Mouse (Mus musculus): ENCODE measurements at regions not wholly inside any gene's neighbourhood (a gene's known extent, or its start where the extent isn't known, plus 50 kb on each side); places are given as distances from the start of the nearest gene placed in this dataset.

DNA sequence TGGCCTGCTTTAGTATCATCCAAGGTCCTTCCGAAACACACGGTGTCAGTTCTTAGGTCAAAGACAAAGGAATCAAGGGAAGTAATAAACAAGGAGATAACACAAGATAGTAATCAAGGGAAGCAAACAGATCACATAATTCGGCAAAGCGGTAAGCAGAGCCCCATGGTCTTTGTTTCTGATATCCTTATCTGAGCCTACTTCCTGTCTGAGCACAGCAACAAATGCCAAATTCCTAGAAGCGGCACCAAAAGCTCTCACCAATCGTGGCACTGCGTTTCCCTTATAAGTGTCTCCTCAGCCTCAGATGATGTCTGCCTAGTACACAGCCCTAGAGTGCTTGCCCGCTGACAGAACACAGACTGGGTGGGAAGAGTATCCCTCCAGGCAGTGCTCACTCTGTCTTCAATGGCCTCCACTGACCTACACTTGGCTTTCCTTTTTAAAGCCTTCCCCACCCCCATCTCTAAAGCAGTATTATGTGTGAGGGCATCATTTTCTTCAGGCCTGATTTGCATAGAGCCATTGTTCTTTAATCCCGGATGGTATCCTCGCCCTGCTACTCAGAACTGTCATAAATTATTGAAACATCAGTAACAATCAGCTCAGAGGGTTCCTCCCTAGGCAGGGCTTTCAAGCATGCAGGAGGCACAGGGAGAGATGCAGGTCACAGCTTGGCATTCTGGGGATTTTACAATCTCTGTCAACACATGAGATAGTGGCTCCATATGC, 70.3 kb upstream of the Npas2 start:
- TF ChIP-seq GATA4 (IDR thresholded peaks at IDR 0.05; ENCODE audit: insufficient replicate concordance, low read length) = no peak

DNA sequence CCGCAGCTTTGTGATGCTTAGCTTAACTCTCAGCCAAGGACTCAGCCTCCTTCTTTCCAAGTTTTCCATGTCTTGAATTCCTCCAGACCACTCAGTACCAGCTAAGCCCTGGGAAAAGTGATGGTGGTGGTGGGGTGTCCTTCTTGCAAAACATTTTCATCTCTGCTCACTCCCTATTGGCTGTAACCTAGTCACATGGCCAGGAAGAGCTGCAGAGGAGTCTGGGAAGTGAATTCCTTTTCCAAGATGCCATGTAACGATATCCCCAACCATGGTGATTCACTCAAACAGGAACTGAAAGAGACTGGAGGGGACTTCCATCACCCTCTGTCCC, 69.8 kb upstream of the Npas2 start:
- TF ChIP-seq GATA4 (IDR thresholded peaks at IDR 0.05; ENCODE audit: insufficient replicate concordance, low read length) = no peak

DNA sequence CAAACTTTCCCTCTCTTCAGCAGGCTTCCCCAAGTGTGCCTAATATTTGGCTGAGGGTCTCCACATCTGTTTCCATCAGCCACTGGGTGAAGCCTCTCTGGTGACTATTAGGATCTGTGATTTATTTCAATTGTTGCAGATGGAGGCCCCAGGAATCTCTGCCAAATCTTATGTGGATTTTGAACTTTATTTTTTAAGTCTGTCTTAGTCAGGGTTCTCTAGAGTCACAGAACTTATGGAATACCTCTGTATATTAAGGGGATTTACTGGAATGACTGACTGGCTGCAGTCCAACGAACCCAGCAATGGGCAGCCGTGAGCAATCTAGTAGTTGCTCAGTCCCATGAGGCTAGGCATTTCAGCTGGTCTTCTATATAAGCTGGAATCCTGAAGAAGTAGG, 59.0 kb upstream of the Npas2 start:
- no peak for TF ChIP-seq GATA4 (IDR thresholded peaks at IDR 0.05; ENCODE audit: insufficient replicate concordance, low read length)

DNA sequence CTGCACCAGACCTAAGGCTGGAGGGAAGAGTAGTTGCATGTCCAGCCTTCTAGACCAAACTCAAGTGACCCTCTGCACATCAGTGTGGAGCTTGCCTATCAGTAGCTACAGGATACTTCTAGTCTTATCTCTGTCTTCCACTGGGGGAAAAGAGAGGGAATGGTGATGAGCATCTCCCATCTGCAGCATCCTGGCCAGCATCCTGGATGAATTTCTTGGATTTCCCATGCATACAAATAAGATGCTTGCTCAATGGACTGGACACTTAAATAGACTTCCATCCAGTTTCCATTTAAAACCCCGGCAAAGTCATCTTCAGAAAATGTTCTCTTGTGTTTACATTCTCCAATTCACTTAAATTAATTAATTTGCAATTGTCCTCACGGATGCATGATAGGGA, 50.5 kb upstream of the Npas2 start:
- no peak for TF ChIP-seq GATA4 (IDR thresholded peaks at IDR 0.05; ENCODE audit: insufficient replicate concordance, low read length)

DNA sequence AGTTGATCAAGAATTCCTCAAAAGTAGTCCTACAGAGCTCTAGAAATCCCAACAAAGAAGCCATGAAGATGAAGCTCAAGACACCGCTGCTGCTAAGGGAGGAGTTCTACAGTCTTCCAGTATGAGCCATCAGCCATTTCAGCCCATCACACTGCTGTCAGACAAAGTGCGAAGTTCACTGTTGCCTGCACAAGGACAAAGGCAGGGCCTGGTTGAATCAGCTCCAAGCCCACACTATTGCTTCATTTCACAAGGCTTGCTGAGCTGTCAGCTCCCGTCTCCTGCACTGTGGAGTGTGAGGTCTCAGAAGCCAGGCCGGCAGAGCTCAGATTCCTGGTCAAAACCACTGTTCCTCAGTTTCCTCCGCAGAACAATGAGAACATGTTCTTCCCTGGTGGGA, 49.9 kb upstream of the Npas2 start:
- TF ChIP-seq GATA4 (IDR thresholded peaks at IDR 0.05; ENCODE audit: insufficient replicate concordance, low read length) = no peak
